Mouse (Mus musculus) lung, postnatal 0 days (tissue): Measurements from ENCODE around the gene Ctsd.

ENCODE experiments used
- CTCF ChIP-seq: IDR thresholded peaks from 2 replicates; pipeline ENCODE4 v1.5.1; 2016; ENCODE audit warnings: antibody characterized with exemption, mild to moderate bottlenecking
- EP300 ChIP-seq: IDR thresholded peaks from 2 replicates; pipeline ENCODE4 v1.6.1; 2016; ENCODE audit warnings: antibody characterized with exemption, mild to moderate bottlenecking, control low read depth

GRCm38 (mm10) chr7:142430160-142430678 lies 42.4 kb upstream of the Ctsd start:
- no peak for TF ChIP-seq EP300
- TF ChIP-seq CTCF: no peak
